Mouse (Mus musculus) heart, adult 2 months (tissue): ENCODE data around the gene B3galt2.

Experiments
- CTCF ChIP-seq: fragments of 200-600 bp; IDR thresholded peaks from 2 replicates; pipeline ENCODE4 v1.8.1; 2022; ENCODE audit warnings: antibody characterized with exemption, mild to moderate bottlenecking, moderate library complexity
- EP300 ChIP-seq: fragments of 200-500 bp; IDR thresholded peaks from 2 replicates; pipeline ENCODE4 v1.6.1; 2011; ENCODE audit warnings: low read depth, low read length, control low read depth; ENCODE audit not compliant: insufficient read depth
- POLR2A ChIP-seq: fragments of 200-500 bp; IDR thresholded peaks from 2 replicates; pipeline ENCODE4 v1.6.1; 2011; ENCODE audit warnings: mild to moderate bottlenecking, low read depth, low read length, control low read depth; ENCODE audit not compliant: insufficient read depth

- TF ChIP-seq CTCF (peak; percentile 72), EP300 (no peak), POLR2A (peak; percentile 53)
Observed at GRCm38 (mm10) chr1:143702741-143703262, 62.3 kb downstream of the B3galt2 start, which contains the start of gene Cdc73.
